In genomic region chr6:89296909-89297695, GRCm38 (mm10) we compare ENCODE assay signal across 14 mouse cellular contexts.
A peak's percentile ranks its signal among the peaks of the same experiment; 100 is the strongest.
DNase-seq lines count a peak whose midpoint lies in the region; ATAC-seq lines count a peak whose summit lies in the region.
"Had no signal": no experiment of that assay in that cellular context is flagged by ENCODE, and none has a peak within 500 bp of the region (broad histone marks: within the 10 kb centered on the region; RNA-seq: fewer than 3 reads in every experiment).

No protein-coding gene starts in this region.

- H3K4me1 ChIP-seq in midbrain, embryonic 15.5 days = no peaks in the 10 kb centered on the region
- H3K4me1 ChIP-seq: heart, embryonic 15.5 days had no signal

- H3K4me3 ChIP-seq in midbrain, embryonic 15.5 days = no peak overlapping the region
- H3K4me3 ChIP-seq: embryonic facial prominence, embryonic 10.5 days; heart, embryonic 15.5 days; limb, embryonic 12.5 days had no signal

- 0 out of 2 replicates have a peak, but pooled peaks have one; percentile 30 for ATAC-seq in erythroblast, adult 5-6 weeks (replicated peaks; ENCODE audit: low FRiP score, poor library complexity, severe bottlenecking)
- ATAC-seq in midbrain, embryonic 15.5 days (replicated peaks) = peak; percentile 25; the same call in 1 of the 2 replicates

- no peak overlapping the region for H3K27ac ChIP-seq in midbrain, embryonic 15.5 days
- H3K27ac ChIP-seq: embryonic facial prominence, embryonic 10.5 days; heart, embryonic 15.5 days; limb, embryonic 12.5 days had no signal

- H3K27me3 ChIP-seq in midbrain, embryonic 15.5 days (replicated peaks) = no peaks in the 10 kb centered on the region
- H3K27me3 ChIP-seq: heart, embryonic 15.5 days; limb, embryonic 12.5 days had no signal

- DNase-seq in adrenal gland, adult 2 months = peak; percentile 53
- no peak for DNase-seq in adrenal gland, postnatal 25 days
- DNase-seq in kidney, adult 18-20 months = peak; percentile 63
- no peak for DNase-seq in kidney, postnatal 10 days
- DNase-seq in layer of hippocampus, adult 8-10 months (ENCODE audit: low spot score in 2 of 2) = no peak
- no peak for DNase-seq in spleen, adult 12 weeks (ENCODE audit: low spot score)
- DNase-seq: cerebellum, adult 9-11 months; gastrocnemius, postnatal 14 days had no signal

- no peaks in the 10 kb centered on the region for H3K36me3 ChIP-seq in midbrain, embryonic 15.5 days (replicated peaks)
- H3K36me3 ChIP-seq: embryonic facial prominence, embryonic 10.5 days; heart, embryonic 15.5 days; limb, embryonic 12.5 days had no signal

- 32% methylated on average over 15 of the region's 15 CpGs for WGBS in midbrain, embryonic 15.5 days

- no peaks in the 10 kb centered on the region for H3K9me3 ChIP-seq in midbrain, embryonic 15.5 days
- H3K9me3 ChIP-seq: embryonic facial prominence, embryonic 10.5 days; heart, embryonic 15.5 days; limb, embryonic 12.5 days; megakaryocyte, embryonic 14.5 days had no signal

- no peak overlapping the region for H3K9ac ChIP-seq in midbrain, embryonic 15.5 days
- H3K9ac ChIP-seq: heart, embryonic 15.5 days; limb, embryonic 12.5 days had no signal

- no peak overlapping the region for H3K4me2 ChIP-seq in midbrain, embryonic 15.5 days
- H3K4me2 ChIP-seq: heart, embryonic 15.5 days; limb, embryonic 12.5 days had no signal

Comparison
In these comparisons a context has a peak if more than half of its experiments do, and no peak if none do; other contexts are left out.
1. DNase-seq: peak in adrenal gland, adult 2 months (single experiment) and kidney, adult 18-20 months (single experiment); none in adrenal gland, postnatal 25 days (single experiment), kidney, postnatal 10 days (single experiment), layer of hippocampus, adult 8-10 months (0 of 2) and spleen, adult 12 weeks (single experiment).